Mouse (Mus musculus) liver, adult 2 months (tissue): Measurements from ENCODE around the gene Catsperz. TPM values are rescaled to one million over a fixed set of nuclear protein-coding genes. Genes with fewer than 3 reads are reported as not detected.

Source experiments
- DNase-seq: peaks from one replicate; pipeline ENCODE4 v3.0.0-alpha.2; 2011; ENCODE audit warnings: low read depth, low spot score; ENCODE audit errors: extremely low read depth
- H3K27ac ChIP-seq: fragments of 200-500 bp; replicated peaks from 2 replicates; pipeline ENCODE4 v1.5.1; 2012; ENCODE audit warnings: low read depth, mild to moderate bottlenecking, control low read depth, inconsistent platforms, low read length; ENCODE audit not compliant: insufficient read depth
- H3K27me3 ChIP-seq: fragments of 200-500 bp; 2 replicates; pipeline ENCODE4 v1.6.1; 2012; ENCODE audit warnings: mild to moderate bottlenecking, moderate library complexity, low read length, inconsistent platforms; ENCODE audit not compliant: control insufficient read depth, insufficient read depth
- H3K36me3 ChIP-seq: fragments of 200-500 bp; 2 replicates; pipeline ENCODE4 v1.6.1; 2012; ENCODE audit warnings: low read length, inconsistent platforms; ENCODE audit not compliant: control insufficient read depth, insufficient read depth
- H3K4me1 ChIP-seq: fragments of 200-500 bp; 2 replicates; pipeline ENCODE4 v1.6.1; 2011; ENCODE audit warnings: low read length; ENCODE audit not compliant: control insufficient read depth, insufficient read depth
- H3K4me3 ChIP-seq: fragments of 200-500 bp; 2 replicates; pipeline ENCODE4 v1.5.1; 2011; ENCODE audit warnings: low read depth, mild to moderate bottlenecking, control low read depth, low read length, moderate library complexity; ENCODE audit not compliant: insufficient read depth
- H3K79me2 ChIP-seq: fragments of 200-500 bp; 2 replicates; pipeline ENCODE4 v1.6.1; 2012; ENCODE audit warnings: inconsistent platforms, mild to moderate bottlenecking, low read length, moderate library complexity; ENCODE audit not compliant: control insufficient read depth, insufficient read depth
- H3K9ac ChIP-seq: fragments of 200-500 bp; 2 replicates; pipeline ENCODE4 v1.6.1; 2012; ENCODE audit warnings: low read depth, mild to moderate bottlenecking, control low read depth, inconsistent platforms, low read length
- CTCF ChIP-seq: fragments of 200-500 bp; IDR thresholded peaks from 2 replicates; pipeline ENCODE4 v1.5.1; 2011; ENCODE audit warnings: low read depth, low read length, control low read depth
- POLR2A ChIP-seq: fragments of 200-500 bp; IDR thresholded peaks from 2 replicates; pipeline ENCODE4 v1.6.1; 2011; ENCODE audit warnings: low read length, control low read depth; ENCODE audit not compliant: insufficient read depth; ENCODE audit errors: extremely low read depth
- WGBS: fragments of 180-500 bp; shearing (Covaris S2); methylation state at CpG from one replicate; pipeline ENCODE4 v1.1.7; 2018; 5-methylcytosine and 5-hydroxymethylcytosine counted together
- polyA plus RNA-seq: library from polyadenylated mRNA; depleted of rRNA; stranded (reverse); fragments of >200 nt; gene quantifications from 2 replicates; pipeline ENCODE4 v1.2.3, GENCODE M21; 2012
- total RNA-seq: library from RNA; depleted of rRNA; stranded (reverse); fragments of >200 nt; gene quantifications from 2 replicates; pipeline ENCODE4 v1.2.3, GENCODE M21; 2014

Gene Catsperz
- total and polyA plus RNA-seq, 2 experiments, result not detected

DNA sequence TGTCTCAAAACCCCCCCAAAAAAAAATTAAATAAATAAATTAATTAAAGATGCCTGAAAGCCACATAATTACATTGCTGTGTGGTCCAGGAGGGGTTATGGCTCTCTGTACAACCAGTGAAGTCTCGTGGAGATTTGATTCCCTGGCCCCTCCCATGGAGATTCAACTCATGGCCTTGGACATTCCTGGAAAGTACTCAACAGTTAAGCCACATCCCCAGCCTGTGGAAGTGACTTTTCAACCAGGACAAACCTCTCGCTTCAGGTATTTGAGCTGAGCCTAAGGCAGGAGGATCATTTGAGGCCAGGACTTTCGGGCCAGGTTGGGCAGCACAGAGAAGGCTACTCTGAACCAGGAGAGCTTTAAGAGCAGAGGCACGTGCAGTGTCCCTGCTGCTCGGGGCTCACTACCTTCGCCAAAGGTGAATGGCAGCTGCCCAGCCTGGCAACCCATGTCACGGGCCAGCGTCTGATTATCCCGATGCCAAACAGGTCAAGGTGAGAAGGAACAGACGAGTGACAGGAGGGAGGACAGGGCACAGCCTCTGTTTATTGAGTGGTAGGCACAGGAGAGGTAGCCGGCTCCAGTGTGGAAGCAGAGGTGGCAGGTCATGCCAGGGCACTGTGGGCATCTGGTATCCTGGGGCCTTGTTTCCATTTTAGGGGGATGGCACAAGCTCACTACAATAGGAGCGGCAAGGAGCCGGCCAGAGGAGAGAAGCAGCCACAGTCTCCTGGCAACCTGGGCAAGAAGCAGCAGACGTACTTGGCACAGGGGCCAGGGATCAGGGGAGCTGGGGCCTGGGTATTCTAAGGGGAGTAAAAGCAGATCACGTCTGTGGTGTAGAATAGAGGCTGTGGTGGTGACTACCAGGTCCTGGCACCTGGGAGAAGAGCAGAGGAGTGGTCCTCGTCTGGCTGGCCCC lies 12.6 kb upstream of the Catsperz start:
- 30% methylated on average over 16 of the region's 16 CpGs for WGBS
- Histone ChIP-seq H3K9ac (no peak overlapping the region), H3K4me1 (peaks cover 21% of the 10 kb centered on the region)

DNA sequence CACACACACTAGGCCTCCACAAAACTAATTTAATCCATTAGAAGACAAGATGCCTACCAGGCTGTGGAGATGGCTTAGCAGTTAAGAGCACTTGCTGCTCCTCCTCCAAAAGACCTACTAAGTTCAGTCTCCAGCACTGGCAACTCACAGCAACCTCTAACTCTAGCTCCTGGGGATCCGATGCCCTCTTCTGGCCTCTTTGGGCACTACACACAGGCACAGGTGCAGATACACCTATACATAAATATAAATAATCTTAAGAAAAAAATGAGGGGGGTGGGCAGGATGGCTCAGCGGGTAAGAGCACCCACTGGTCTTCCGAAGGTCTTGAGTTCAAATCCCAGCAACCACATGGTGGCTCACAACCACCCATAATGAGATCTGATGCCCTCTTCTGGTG lies 11.1 kb upstream of the Catsperz start:
- Histone ChIP-seq H3K4me1 (peaks cover 20% of the 10 kb centered on the region), H3K9ac (no peak overlapping the region), H3K36me3 (no peaks in the 10 kb centered on the region), H3K4me3 (no peak overlapping the region), H3K79me2 (no peaks in the 10 kb centered on the region), H3K27ac (no peak overlapping the region), H3K27me3 (peaks cover 10% of the 10 kb centered on the region)
- no peak for DNase-seq
- TF ChIP-seq POLR2A (no peak), CTCF (peak; percentile 56; the same call in 1 of the 2 replicates)
- 44% methylated on average over 3 of the region's 3 CpGs for WGBS

More for the DNA sequence above, 12.6 kb upstream of the Catsperz start:
- H3K4me3 ChIP-seq, result no peak overlapping the region
- peak overlapping the region; percentile 52 for H3K27ac ChIP-seq
- no peaks in the 10 kb centered on the region for H3K36me3 ChIP-seq
- H3K27me3 ChIP-seq, result peaks cover 10% of the 10 kb centered on the region
- peaks cover 4% of the 10 kb centered on the region for H3K79me2 ChIP-seq
- TF ChIP-seq CTCF (no peak), POLR2A (no peak)
- DNase-seq, result peak; percentile 90

DNA sequence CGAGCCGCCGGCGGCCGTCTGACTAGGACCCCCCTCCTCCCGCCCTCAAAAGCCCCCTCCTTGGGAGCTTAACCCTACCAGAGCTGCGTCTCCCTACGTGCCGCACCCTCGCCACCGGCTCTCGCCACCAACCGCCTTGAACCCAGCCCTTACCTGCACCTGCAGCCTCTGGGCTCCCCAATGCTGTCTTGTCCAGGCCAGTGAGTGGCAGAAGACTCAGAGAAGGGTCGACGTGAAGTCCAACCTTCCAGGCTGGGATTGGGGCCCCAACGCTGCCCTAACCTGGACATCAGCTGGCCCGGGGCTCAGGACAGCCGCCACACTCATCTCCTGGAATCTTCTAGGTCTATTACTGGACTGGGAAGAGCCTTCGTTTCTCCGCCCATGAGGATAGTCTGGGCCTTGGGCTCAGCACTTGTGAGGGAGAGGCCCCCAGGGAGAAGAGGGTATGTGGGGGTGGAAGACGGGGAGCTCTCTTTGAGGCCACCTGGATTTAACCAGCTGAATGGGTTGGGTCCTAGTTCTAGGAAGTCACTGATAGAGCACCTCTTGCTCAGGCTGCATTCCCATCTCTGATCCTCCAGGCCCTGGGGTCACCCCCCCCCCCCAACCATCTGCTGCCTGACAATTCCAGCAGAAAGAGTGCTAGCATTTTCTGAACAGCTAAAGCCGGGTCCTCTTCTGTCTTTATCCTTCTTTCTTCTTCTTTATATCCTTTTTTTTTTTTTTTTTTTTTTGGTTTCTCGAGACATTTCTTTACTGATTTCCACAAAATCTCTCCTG lies 9.2 kb upstream of the Catsperz start, which contains the start of gene Kcnk4:
Kcnk4 (minus strand) TSS at position 321 of the 783 bp plus-strand sequence.
- peak within 1 kb of the TSS; percentile 38; the same call in 1 of the 2 replicates for H3K9ac ChIP-seq
- DNase-seq, result no peak
- no peak within 1 kb of the TSS for H3K27ac ChIP-seq
- peak within 1 kb of the TSS; percentile 27; the same call in 1 of the 2 replicates for H3K4me3 ChIP-seq
- H3K4me1 ChIP-seq, result peaks cover 14% of the 10 kb centered on the region
- TF ChIP-seq POLR2A, result no peak
- no peak for TF ChIP-seq CTCF
- peaks cover 10% of the 10 kb centered on the region for H3K27me3 ChIP-seq
- no peaks in the 10 kb centered on the region for H3K79me2 ChIP-seq
- no peaks in the 10 kb centered on the region for H3K36me3 ChIP-seq
- WGBS, result 24% methylated on average over 23 of the region's 23 CpGs

- no peak for DNase-seq
- Histone ChIP-seq H3K27me3 (peaks cover 10% of the 10 kb centered on the region), H3K4me1 (peaks cover 13% of the 10 kb centered on the region), H3K79me2 (no peaks in the 10 kb centered on the region), H3K4me3 (peak overlapping the region; percentile 27; the same call in 1 of the 2 replicates), H3K36me3 (no peaks in the 10 kb centered on the region), H3K9ac (peak overlapping the region; percentile 38; the same call in 1 of the 2 replicates), H3K27ac (no peak overlapping the region)
- TF ChIP-seq CTCF, result no peak
- no peak for TF ChIP-seq POLR2A
- 13% methylated on average over 58 of the region's 58 CpGs for WGBS
Observed at GRCm38 (mm10) chr19:6933436-6934194, 8.4 kb upstream of the Catsperz start.

GRCm38 (mm10) chr19:6933102-6933435 lies 7.9 kb upstream of the Catsperz start:
- Histone ChIP-seq H3K4me1 (peaks cover 8% of the 10 kb centered on the region), H3K27me3 (peaks cover 10% of the 10 kb centered on the region), H3K4me3 (no peak overlapping the region), H3K9ac (no peak overlapping the region), H3K27ac (no peak overlapping the region), H3K79me2 (no peaks in the 10 kb centered on the region), H3K36me3 (no peaks in the 10 kb centered on the region)
- DNase-seq, result no peak
- TF ChIP-seq CTCF (no peak), POLR2A (no peak)
- WGBS, result 76% methylated on average over 4 of the region's 4 CpGs
